Mouse (Mus musculus) kidney, adult 8-10 months (tissue): ENCODE measurements around the gene Pacrg.

Experiments
- DNase-seq, 2 experiments: peaks; one replicate each; pipeline ENCODE4 v3.0.0; 2022

Gene Pacrg

DNA sequence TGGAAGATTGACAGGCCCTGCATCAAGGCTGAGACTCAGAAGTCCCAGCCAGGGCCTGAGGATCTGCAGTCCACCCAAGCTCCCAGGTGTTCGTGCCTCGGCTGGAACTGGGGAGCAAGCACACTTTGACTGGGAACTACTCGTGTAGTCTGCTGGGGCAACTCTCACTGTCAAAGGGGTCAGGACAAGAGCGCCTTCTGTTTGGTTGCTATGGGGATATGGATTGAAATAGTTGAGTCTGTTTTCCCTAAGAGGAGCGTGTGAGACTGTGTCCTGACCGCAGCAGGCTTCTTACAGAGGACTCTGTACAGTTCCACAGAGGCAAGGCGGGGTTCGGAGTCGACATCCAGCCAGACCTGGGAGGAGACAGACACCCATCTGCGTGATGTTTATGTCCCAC lies 440.4 kb downstream of the Pacrg start:
- no peak for DNase-seq

DNA sequence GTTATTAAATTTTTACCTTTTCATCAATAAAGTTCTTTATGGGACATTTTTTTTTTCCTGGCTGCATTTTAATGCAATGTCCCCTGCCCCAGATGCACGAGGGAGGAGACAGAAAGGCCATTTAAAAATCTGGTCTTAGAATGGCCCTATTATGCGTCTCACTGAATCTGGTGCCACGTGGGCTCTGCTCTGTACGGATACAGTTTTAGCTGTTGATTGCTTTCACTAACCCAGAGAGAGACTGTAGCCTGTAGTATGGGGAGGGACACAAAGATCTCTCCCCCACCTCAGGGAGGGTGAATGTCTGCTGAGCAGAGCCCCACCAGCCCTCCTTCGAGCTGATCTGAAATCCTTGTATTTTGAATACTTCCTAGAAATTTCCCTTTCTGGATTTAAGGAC lies 441.2 kb downstream of the Pacrg start:
- no peak for DNase-seq

DNA sequence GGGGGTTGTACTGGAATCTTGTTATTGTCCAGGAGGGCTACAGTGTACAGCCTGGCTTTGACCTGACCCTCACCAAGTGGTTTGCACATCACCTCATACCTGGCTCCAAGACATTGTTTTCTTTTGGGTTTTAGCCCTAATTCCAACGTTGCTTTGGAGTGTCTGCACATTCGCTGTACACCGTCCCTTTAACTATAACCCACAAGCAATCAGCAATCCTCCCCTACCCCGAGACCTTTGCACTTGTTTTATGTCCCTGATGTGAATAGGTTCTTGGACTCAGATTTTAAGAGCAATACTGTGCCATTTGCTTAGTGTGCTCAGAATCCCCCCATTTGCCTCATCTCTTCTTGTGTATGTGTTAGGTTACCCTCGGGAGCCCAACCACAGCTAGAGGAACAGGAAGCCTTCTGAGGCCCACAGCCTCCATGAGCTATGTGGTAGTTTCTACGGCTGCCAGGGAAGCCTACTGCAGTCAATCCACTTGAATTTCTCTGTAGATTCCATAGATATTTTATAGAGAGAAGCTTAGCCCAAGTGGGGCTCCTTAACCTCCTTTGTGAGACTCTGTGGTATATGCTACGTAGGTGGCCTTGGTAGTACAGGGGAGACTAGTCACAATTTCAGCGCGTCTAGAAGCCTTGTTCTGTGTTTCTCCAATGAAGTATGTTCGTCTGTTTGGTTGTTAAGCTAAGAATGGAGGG lies 442.0 kb downstream of the Pacrg start:
- no peak for DNase-seq

GRCm38 (mm10) chr17:10397336-10397735 lies 442.8 kb downstream of the Pacrg start:
- DNase-seq = no peak

DNA sequence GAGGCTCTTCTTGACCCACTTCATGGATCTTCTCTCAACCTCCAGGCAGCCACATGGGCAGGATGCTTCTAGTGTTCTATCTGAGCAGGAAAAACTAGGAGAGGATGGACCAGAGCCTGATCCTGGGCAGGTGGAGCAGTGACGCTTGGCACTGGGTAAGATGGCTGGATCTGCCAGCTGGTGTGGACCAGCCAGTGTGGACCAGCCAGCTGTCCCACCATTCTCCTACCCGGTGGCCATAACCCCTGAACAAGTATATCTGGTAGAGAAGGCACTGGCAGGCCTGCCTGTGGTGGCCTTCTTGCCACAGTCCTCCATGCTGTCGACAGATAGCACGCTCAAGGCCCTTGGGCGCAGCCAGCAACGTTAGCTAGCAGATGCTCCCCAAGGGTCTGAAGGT lies 443.2 kb downstream of the Pacrg start:
- no peak for DNase-seq

- DNase-seq = no peak
These were observed 445.3 kb downstream of the Pacrg start for GRCm38 (mm10) chr17:10394855-10395254.

DNA sequence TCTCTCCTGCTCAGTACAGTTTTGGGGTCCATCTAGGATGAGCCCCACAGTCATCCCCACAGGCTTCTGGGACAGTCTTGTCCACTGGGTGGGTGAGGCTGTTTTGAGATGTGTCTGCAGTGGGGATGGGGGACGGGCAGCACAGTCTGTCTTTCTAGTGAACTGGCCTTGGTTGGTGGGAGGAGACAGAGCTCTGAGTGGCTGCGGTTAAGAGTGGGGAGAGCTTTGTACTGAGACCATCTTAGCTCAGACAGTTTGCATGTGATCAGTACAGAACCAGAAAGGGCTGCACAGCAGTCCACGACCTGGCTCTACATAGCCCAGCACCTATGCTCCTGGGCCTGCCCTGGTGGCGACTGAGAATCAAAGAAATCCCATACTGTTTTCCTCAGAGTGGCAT lies 446.3 kb downstream of the Pacrg start:
- no peak for DNase-seq

DNA sequence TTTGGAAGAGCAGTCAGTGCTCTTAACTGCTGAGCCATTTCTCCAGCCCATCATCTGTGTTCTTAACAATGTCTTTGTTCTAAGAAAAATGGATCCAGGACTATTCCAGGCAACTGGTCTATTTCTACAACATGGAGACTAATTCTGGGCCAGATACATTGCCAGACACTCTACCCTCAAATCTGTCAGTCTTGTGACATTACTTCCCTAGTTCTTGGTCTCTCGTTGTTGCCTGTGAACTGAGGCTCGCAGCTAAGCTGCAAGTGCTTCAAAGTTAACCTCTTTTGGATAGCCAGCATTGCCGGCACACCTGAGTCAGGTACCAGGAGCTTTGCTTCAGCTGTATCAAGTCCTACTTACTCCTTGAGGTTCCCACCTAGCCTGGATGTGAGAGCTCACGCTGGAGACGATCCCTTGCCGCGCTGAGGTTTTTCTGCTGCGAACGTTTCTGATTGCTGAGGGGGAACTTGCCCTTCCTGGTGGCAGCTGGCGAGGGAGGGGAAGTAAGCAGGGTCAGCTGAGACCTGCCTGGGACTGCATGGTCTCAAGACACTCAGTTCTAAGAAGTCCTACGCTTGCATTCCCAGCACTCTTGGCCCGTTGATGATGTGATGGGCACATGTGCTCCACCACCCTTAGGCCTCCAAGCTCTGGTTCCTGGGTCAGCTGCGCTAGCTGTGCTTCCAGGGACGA lies 447.6 kb downstream of the Pacrg start:
- DNase-seq = no peak

- DNase-seq = peak; percentile 60 to 70
These were observed 449.6 kb downstream of the Pacrg start for GRCm38 (mm10) chr17:10390232-10391172.

- DNase-seq = no peak
These were observed 450.4 kb downstream of the Pacrg start for GRCm38 (mm10) chr17:10389740-10390139.

GRCm38 (mm10) chr17:10386548-10386947 lies 453.6 kb downstream of the Pacrg start:
- DNase-seq = no peak

- no peak for DNase-seq
These were observed 456.7 kb downstream of the Pacrg start for GRCm38 (mm10) chr17:10383406-10383805.

GRCm38 (mm10) chr17:10378467-10379175 lies 461.5 kb downstream of the Pacrg start:
- no peak for DNase-seq

DNA sequence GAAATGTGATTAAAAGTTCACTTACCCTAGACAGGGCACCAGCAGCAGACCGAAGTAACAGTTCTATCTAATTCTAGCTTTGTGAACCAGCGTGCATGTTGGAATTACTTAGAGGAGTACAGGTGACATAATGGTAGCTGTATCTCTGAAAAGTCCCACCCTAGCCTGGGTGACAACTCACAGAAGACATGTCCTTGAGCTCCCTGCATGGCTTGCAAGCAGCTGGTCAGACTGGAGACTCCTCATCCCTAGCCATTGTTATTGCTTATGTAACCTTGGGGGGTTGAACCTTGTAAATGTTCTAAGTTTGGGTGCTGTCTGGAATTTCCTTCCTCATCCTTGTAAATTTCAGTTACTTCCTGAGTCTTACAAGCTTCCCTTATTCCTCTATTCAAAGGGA lies 462.5 kb downstream of the Pacrg start:
- DNase-seq = no peak

DNA sequence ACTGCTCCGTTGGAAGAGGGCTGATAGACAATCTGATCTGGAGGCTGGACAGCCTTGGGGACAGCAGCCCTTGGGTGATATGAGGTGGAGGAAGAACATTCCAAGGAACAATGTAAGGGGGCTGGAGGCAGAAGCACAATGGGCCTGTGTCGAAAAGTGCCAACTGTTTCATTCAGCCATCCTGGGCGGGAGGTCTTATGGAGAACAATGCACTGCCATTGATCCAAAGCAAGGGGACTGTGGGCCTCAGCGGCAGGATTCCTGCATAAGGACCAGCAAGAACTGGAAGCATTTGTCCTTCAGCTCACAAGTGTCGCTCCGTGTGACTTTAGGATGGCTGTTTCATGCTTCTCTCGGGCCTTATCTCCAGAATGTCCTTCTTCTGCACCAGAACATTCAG lies 465.8 kb downstream of the Pacrg start:
- DNase-seq = no peak

DNA sequence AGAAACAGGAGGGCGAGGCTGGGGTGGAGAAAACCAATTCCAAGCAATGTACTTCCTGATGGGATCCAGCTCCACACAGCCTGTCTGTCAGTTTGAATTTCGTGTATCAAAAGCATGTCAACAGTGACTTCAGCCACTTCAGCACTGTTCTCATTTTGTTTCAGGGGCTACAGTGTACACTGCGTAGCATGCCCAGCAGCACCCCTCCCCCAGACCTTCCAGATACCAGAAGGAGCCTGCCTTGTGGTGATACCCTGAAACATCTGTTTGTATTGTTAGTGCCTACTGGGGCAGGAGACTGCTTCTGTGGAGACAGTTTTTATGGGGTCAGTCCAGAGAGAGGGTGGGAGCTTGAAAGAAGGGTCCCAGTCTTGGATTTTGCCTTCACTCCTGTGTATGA lies 466.4 kb downstream of the Pacrg start:
- no peak for DNase-seq

GRCm38 (mm10) chr17:10372001-10372785 lies 467.9 kb downstream of the Pacrg start:
- DNase-seq = no peak

GRCm38 (mm10) chr17:10371472-10371871 lies 468.6 kb downstream of the Pacrg start:
- no peak for DNase-seq

DNA sequence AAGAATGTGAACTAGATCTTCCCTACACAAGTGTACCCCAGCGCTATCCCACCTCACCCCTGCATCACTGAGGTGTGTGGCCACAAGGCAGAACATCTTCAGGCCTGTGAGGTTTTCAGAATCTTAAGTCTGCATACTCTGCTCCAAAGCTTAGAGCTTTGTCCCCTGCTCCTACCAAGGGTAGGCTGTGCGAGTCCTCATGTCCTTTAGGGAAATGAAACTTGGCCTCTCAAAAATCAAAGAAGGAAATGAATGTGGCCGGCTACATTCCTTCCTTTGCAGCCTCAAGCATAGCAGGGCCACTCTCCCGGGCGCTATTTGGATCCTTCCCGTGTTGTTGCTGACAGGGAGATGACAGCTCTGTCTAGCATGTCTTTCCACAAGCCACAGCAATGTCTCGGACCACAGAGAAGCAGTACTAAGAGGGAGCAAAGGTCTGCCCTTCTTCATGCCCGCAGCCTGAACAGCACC lies 469.4 kb downstream of the Pacrg start:
- DNase-seq = no peak

GRCm38 (mm10) chr17:10369961-10370659 lies 470.0 kb downstream of the Pacrg start:
- no peak for DNase-seq

GRCm38 (mm10) chr17:10367044-10367443 lies 473.1 kb downstream of the Pacrg start:
- DNase-seq = no peak
